Mouse (Mus musculus) mouse trophoblast stem cell (cell line): ENCODE data around the gene Tubg2.

Experiments used
- in situ Hi-C, 2 experiments: fragments of 300-500 bp; cut with MseI, MboI; formaldehyde crosslinking; loops; 2 replicates in 1 of 2; 3 replicates in 1 of 2; pipeline ENCODE4 v1.15.1; 2025

The Tubg2 gene

GRCm38 (mm10) chr11:101193076-101193475, 37.4 kb downstream of the Tubg2 start:
- in situ Hi-C loops: no loop called here

DNA sequence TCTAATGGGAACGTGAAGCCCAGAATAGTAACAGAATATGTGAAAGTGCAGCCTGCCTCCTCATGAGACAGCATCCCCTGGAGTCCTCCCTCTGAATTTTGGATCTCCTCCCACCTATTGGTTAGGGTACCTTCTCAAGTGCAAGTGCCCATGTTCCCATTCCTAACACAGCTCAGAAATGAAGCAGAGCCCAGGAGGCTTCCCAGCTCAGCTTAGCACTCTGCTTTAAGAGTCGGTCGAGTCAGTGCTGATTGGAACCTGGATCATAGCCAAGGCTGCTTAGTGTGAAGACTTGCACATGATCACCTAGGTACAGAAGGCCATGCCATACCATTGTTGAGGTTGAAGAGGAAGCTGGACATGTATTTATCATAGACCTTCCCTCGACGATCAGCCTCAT, 38.4 kb downstream of the Tubg2 start:
- in situ Hi-C loops: no loop called here

DNA sequence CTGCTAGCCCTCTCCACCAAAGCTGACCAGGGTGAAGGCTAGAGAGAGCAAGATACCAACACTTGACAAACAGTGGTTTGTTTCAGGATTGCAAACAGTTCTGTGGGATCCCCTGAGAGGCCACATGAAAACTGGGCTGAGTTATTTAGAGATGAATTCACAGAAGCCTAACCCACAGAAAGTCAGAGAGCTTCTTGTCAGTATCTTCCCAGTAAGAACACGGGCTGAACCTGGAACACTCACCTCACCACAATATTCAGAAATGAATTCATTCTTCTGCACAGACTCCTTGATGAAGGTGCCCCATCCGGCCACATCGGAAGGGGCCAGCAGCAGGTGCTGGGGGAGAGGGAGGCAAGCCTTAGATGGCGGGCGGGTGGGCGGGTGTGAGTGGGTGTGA, 38.9 kb downstream of the Tubg2 start:
- in situ Hi-C loops: no loop called here

- in situ Hi-C loops: no loop called here
These were observed 39.4 kb downstream of the Tubg2 start for GRCm38 (mm10) chr11:101195101-101195500.

- in situ Hi-C loops: no loop called here
These were observed 39.9 kb downstream of the Tubg2 start for GRCm38 (mm10) chr11:101195571-101195970.

- in situ Hi-C loops: no loop called here
These were observed 40.5 kb downstream of the Tubg2 start for GRCm38 (mm10) chr11:101196175-101196574.

GRCm38 (mm10) chr11:101199555-101199954, 43.8 kb downstream of the Tubg2 start:
- in situ Hi-C loops: no loop called here

- in situ Hi-C loops: no loop called here
These were observed 45.3 kb downstream of the Tubg2 start for GRCm38 (mm10) chr11:101200986-101201385.
